Mouse (Mus musculus) yolk sac, embryonic 10.5 days (tissue): Measurements from ENCODE around the gene Ddb2.
A peak's percentile ranks its signal among the peaks of the same experiment; 100 is the strongest.

Experiments
- DNase-seq: peaks from one replicate; pipeline ENCODE4 v3.0.0-alpha.2; 2017; ENCODE audit warnings: low spot score

The Ddb2 gene

DNA sequence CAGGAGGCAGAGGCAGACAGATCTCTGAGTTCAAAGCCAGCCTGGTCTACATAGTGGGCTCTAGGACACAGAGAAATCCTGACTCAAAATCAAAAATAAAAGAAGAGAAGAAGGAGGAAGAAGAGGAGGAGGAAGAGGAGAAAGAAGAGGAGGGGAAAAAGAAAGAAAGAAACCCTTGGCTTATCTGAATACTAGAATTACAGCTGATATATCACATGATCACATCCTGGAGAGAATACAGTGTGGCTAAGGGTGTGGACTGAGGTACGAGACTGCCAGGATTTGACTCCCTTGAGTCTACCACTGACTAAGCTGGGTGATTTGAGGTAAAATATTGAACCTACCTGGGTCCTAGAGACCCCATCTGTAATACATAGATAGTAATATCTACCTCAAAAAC, 50.6 kb downstream of the Ddb2 start:
- DNase-seq, result no peak

DNA sequence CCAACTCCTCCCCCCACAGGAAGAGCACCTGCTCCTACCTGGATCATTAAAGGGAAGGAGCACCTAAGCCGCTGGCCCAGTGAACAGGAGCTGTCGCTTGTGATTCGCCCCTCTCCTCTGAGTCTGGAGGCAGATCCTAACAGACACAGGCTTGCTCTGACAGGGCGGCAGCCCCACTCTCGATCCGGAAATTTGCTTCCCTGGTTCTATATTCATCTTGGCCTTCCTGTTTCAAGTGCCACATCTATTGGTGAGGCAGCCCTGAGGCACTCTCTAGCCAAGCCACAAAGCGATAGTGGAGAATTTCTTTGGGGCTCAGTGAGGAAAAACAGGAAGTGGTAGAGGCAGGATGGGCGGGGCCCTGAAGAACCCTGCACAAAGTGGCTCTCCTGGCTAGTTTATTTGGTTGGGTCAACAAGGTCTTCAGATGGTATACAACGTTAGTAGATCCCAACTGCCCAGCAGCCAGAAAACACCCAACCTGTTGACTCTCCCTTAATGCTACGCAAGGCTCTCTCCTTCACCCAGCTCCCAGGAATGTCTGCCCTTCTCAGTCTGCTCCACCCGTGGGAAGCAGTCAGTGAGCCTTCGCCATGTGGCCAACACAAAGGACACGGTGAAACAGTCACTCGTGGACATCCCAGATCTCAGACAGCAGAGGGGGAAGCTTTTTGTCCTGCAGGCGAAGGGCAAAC, 52.9 kb downstream of the Ddb2 start, which contains the start of gene Madd:
Gene Madd (minus strand): TSS at position 127 of the 695 bp plus-strand sequence.
- no peak for DNase-seq

DNA sequence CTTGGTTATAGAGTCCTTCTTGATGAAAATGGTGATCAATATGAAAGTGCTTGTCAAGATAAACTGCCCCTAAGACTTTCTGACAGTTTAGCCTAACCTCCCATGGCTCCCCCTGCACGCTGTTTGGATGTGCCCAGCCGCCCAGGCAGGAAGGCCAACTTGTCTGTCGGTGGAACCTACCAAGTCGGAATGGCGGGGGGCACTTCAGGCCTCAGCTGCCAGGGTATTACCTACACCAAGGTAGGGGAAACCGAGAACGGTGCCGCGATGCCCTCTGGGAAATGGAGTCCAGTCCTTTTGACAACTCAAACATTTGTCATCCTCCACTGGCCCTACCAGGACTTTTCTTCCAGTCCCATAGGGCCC, 53.7 kb downstream of the Ddb2 start:
- peak; percentile 96 for DNase-seq

DNA sequence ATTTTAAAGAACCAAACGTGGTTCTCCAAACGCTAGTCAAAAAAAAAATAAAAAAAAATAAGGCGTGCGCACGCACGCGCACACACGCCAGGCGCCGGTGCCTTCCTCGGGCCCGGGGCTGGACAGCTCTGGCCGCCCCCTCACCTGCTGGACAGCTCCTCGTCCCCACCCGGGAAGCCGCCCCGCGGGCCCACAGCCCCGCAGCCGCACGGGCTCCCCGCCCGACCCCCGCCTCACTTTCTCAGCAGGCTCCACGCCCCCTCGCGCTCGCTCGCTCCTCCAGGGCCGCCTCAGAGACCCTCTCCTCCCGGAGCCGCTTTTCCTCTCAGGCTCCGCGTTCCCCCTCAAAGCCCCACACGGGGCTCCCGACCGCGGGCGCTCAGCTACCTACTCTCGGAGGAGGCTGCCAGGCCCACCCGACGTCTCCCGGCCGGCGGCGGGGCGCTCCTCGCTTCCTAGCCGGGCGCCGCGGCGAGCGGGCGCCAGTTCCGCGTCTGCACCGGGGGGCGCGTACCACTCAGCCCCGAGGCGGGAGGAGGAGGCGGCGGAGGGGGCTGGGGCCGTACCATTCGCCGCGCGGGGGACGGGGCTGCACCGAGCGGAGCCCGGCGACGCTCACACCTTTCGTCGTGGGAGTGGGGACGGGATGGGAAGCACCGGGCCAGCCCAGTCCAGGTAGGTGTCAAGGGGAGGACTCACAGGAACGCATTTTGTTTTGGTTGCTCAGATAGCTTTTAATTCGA, 54.2 kb downstream of the Ddb2 start:
- no peak for DNase-seq

DNA sequence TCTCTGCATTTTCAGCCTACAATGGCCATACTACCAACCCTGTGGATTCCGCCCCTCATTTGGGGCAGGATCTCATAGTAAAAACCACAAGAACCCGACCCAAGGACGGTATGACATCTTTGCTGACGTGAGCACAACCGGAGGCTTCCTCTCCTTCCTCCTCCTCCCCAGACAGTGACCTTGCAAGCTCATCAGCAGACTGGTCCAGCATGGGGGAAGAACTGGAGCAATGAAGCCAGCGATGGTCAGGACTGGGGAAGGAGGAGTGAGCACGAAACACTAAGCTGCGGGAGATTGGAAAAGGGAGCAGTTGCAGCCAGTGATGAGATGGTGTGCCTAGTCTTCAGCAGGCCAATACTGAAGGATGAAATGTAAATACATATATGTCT, 54.8 kb downstream of the Ddb2 start:
- DNase-seq, result no peak

DNA sequence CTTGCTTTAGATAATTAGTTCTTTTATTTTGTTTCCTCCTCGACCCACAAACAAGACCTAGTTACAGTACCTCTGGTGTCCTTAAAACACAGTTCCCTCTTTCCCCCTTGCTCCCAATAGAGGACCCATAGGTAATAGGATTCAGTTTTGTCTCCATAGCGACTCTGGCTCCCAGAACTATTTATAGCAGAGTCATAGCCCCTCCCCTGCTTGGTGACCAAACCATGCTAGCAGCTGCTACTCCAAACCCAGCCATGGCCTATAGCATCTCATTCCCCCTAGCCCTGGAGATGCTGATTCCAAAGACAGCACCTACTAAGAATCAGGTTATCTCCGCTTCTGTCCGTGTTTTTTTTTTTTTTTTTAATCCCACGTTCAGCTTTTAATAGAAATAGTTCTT, 56.1 kb downstream of the Ddb2 start:
- DNase-seq, result no peak

GRCm38 (mm10) chr2:91179825-91180224, 57.0 kb downstream of the Ddb2 start:
- DNase-seq, result no peak

GRCm38 (mm10) chr2:91176234-91176633, 60.5 kb downstream of the Ddb2 start:
- DNase-seq, result no peak

DNA sequence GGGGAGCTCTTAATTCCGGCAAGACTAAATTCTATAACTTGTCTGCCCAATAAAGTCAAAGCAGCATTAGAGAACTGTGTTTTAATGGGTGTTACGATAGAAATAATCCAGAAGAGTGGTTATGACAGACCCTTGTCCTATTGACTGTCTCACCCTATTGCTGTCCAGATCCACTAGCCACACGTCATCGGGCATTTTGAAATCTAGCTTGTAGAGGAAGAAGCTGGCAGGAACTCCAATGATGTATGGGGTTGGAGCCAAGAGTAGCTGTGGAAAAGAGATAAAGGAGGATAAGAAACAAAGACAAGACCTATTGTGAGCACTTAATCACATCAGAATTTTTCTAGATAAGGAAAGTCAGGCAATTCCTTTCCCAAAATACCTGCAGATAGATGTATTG, 61.3 kb downstream of the Ddb2 start:
- DNase-seq, result no peak

GRCm38 (mm10) chr2:91169587-91170322, 67.0 kb downstream of the Ddb2 start:
- DNase-seq, result no peak

DNA sequence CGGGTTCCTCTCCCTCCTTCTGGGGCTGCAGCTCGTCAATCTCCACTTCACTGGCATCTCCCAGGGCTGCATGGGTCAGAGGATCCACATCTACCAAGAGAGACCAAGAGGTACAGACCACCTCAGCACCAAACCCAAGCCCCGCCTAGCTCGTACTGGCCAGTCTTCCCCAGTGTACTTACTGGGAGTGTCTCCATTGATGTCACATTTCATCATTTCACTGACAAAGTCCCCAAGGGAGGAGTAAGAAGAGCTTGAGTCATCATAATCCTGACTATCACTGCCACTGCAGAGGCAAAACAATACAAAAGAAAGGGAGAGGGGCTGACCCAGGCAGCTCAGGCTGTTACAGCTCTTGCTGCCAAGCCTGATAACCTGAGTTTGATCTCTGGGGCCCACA, 69.2 kb downstream of the Ddb2 start:
- no peak for DNase-seq

- no peak for DNase-seq
Observed at GRCm38 (mm10) chr2:91164991-91165390, 71.8 kb downstream of the Ddb2 start.

DNA sequence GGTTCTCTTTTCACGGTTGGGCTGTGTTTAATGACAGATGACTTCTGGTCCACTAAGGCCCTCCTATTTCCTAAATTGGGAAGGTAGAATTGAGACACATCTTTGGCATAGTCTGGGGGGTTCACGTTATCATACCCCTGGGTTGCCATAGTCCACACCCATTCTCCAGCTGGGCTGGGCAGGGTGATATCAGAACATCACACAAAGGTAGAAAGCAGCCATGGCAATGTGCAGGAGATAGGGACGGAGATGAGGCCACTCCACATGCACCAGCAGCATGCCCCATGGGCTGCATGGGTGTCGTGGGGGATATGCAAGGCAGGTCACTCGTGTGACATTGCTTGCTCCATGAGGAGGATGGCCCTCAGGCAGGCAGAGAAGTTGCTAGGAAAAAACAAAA, 73.2 kb downstream of the Ddb2 start:
- no peak for DNase-seq

DNA sequence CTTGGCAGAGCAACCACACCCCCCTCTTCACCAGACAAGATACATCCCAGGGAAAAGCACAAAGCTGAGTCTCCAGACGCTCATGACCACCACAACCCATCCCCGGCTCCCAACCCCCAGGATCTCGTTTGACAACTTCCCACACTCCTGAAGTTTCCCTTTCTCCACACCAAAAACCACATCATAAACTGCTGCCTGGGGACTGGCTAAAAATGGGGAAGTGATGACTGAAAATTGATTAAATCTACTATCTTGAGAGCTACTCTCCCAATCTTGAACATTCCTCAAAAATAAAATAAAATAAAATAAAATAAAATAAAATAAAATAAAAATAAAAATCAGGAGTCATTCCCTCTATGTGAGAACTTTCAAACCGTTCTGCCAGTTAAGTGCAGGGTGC, 73.8 kb downstream of the Ddb2 start:
- no peak for DNase-seq
